Mouse (Mus musculus) forebrain, postnatal 0 days (tissue): Measurements from ENCODE around the gene Polr2j. TPM values are rescaled to one million over a fixed set of nuclear protein-coding genes. Genes with fewer than 3 reads are reported as not detected.
"Not testable (repeated sequence)": the region's sequence is repeated elsewhere in the genome, so short reads cannot be mapped to it uniquely, and the experiment has no call there.

Experiments used
- ATAC-seq: fragments of 200-750 bp; cut with Nextera tagmentation; 2 replicates; pipeline ENCODE4 v1.8.0; 2017; ENCODE audit warnings: mild to moderate bottlenecking, moderate library complexity
- DNase-seq: peaks from one replicate; pipeline ENCODE4 v3.0.0-alpha.2; 2015
- H3K27ac ChIP-seq: fragments of 300-500 bp; sonication (generic); 2 replicates; pipeline ENCODE4 v1.5.1; 2014; ENCODE audit warnings: low read depth, mild to moderate bottlenecking, antibody characterized with exemption, low read length, moderate library complexity, mixed read lengths
- H3K27me3 ChIP-seq: fragments of 300-500 bp; sonication (generic); 2 replicates; pipeline ENCODE4 v1.6.1; 2014; ENCODE audit warnings: mild to moderate bottlenecking, low read length, mixed read lengths; ENCODE audit not compliant: insufficient read depth
- H3K36me3 ChIP-seq: fragments of 300-500 bp; sonication (generic); 2 replicates; pipeline ENCODE4 v1.6.1; 2014; ENCODE audit warnings: mild to moderate bottlenecking, moderate library complexity; ENCODE audit not compliant: insufficient read depth
- H3K4me1 ChIP-seq: fragments of 300-500 bp; sonication (generic); 2 replicates; pipeline ENCODE4 v1.6.1; 2014; ENCODE audit warnings: antibody characterized with exemption; ENCODE audit not compliant: insufficient read depth
- H3K4me2 ChIP-seq: fragments of 300-500 bp; sonication (generic); 2 replicates; pipeline ENCODE4 v1.6.1; 2014; ENCODE audit warnings: low read depth, mild to moderate bottlenecking, moderate library complexity
- H3K4me3 ChIP-seq: fragments of 300-500 bp; sonication (generic); 2 replicates; pipeline ENCODE4 v1.5.1; 2014; ENCODE audit warnings: low read depth, low read length, mixed read lengths
- H3K9ac ChIP-seq: fragments of 300-500 bp; sonication (generic); 2 replicates; pipeline ENCODE4 v1.6.1; 2014; ENCODE audit warnings: mild to moderate bottlenecking
- H3K9me3 ChIP-seq: fragments of 300-500 bp; sonication (generic); 2 replicates; pipeline ENCODE4 v1.6.1; 2016; ENCODE audit warnings: low read length
- CTCF ChIP-seq: sonication (generic); IDR thresholded peaks from 2 replicates; pipeline ENCODE4 v1.5.1; 2016; ENCODE audit warnings: antibody characterized with exemption, control low read depth, low read depth
- WGBS: fragments of 180-500 bp; shearing (Covaris S2); extraction: QIAGEN DNeasy Blood & Tissue Kit; methylation state at CpG from one replicate; pipeline ENCODE4 v1.1.7; 2014; 5-methylcytosine and 5-hydroxymethylcytosine counted together
- polyA plus RNA-seq: library from polyadenylated mRNA; unstranded; fragments of >200 nt; fragmentation: Nextera tagmentation; extraction: Ambion mirVana; gene quantifications from 2 replicates; pipeline ENCODE4 v1.2.1, GENCODE M21; 2015
- total RNA-seq: library from RNA; depleted of rRNA; stranded (reverse); fragments of >200 nt; gene quantifications from 2 replicates; pipeline ENCODE4 v1.2.3, GENCODE M21; 2014

The Polr2j gene
- total and polyA plus RNA-seq, 2 experiments from 2014 or later = 85.0 to 237 TPM

DNA sequence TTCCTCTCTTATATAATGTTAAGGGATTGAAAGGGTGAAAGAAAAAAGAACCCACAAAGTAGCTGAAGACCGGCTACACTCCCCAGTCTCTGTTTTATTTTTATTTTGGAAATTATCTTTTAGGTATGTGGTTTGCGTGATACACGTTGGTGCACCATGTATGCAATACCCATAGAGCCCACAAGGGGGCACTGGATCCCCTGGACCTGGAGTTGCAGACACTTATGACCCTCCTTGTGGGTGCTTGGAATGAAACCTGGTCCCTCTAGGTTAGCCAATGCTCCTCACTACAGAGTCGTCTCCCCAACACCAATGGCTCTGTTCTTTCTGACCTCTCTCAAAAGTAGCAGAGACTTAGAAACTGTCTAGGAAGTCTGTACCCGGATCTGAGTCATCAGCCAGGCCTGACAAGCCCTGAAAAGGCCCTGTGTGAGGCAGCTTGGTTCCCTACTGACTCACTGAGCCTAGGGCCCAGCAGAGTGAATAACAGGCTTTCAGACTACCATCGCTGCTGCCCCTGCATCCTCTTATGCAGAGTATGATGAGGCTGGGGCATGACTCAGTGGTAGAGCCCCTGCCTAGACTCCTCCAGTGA, 26.8 kb downstream of the Polr2j start:
- 90% methylated on average over 6 of the region's 6 CpGs for WGBS
- Histone ChIP-seq H3K4me3 (no peak overlapping the region), H3K4me1 (no peaks in the 10 kb centered on the region), H3K36me3 (peaks cover 34% of the 10 kb centered on the region), H3K9ac (no peak overlapping the region), H3K4me2 (no peak overlapping the region), H3K27me3 (no peaks in the 10 kb centered on the region), H3K27ac (no peak overlapping the region), H3K9me3 (no peaks in the 10 kb centered on the region)
- ATAC-seq (no peak), DNase-seq (no peak)
- TF ChIP-seq CTCF = peak; percentile 36; the same call in 1 of the 2 replicates

DNA sequence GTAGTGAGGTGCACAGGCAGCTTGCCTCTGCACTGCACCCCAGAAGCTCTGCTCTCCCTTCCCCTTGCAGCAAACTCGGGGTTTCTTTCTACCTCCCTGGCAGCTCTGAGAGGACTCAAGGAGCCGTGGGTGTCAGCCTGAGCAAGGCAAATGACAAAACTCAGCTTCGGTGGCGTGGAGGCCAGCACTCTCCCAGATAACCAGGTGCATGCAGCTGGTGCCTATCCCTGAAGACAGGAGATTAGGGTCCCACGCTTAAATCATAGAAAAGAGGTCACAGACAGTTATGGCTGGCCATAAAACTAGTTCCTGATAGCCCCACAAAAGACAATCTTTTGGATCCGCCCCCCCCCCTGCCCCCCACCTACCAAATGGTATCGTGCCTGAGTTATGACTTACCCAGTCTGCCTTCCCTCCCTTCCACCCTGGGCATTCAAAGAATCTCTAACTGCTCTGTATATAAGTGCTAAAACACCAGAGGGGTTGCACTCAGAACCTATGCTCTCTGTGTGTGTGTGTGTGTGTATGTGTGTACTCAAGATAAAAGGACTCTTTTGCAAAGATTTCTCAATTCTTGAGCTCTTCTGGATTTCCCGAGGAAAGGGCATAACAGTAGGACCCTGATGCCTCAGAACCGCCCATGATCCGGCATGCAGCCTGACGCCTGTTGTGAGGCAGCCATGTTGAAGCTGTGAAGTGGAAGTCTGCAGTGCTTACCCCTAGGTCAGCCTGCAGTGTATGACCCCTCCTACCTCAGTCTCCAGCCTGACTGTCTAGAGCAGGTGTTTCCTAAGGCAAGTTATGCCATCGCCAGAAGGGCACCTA, 28.4 kb downstream of the Polr2j start:
- H3K4me2 ChIP-seq = no peak overlapping the region
- no peak overlapping the region for H3K4me3 ChIP-seq
- no peak for TF ChIP-seq CTCF
- no peaks in the 10 kb centered on the region for H3K27me3 ChIP-seq
- peaks cover 24% of the 10 kb centered on the region for H3K36me3 ChIP-seq
- ATAC-seq = no peak
- no peak overlapping the region for H3K9ac ChIP-seq
- H3K4me1 ChIP-seq = no peaks in the 10 kb centered on the region
- DNase-seq = no peak
- 80% methylated on average over 12 of the region's 12 CpGs for WGBS
- H3K27ac ChIP-seq = no peak overlapping the region
- no peaks in the 10 kb centered on the region for H3K9me3 ChIP-seq

DNA sequence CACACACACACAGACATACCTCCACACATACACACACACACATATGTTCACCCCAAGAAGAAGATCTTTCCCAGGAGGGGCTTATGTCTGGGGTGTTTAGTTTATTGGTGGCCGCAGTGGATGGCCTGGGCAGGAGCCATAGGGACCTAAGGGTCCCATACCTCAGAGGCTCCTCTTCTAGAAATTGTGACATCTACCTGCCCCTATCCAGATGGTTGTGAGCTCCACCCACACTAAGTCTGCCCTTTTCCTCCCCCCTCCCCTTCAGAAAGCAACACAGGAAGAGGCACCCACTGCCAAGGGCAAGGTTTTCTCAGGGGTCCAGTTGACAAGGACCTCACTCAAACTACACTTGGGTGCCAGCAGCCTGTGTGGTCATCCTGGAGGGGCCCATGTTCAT, 30.5 kb downstream of the Polr2j start:
- Histone ChIP-seq H3K36me3 (peaks cover 5% of the 10 kb centered on the region), H3K27me3 (no peaks in the 10 kb centered on the region), H3K4me1 (no peaks in the 10 kb centered on the region), H3K9me3 (no peaks in the 10 kb centered on the region), H3K27ac (no peak overlapping the region), H3K4me2 (no peak overlapping the region), H3K4me3 (no peak overlapping the region), H3K9ac (no peak overlapping the region)
- 69% methylated on average over 1 of the region's 1 CpGs for WGBS
- no peak for DNase-seq
- TF ChIP-seq CTCF = no peak
- ATAC-seq = no peak

DNA sequence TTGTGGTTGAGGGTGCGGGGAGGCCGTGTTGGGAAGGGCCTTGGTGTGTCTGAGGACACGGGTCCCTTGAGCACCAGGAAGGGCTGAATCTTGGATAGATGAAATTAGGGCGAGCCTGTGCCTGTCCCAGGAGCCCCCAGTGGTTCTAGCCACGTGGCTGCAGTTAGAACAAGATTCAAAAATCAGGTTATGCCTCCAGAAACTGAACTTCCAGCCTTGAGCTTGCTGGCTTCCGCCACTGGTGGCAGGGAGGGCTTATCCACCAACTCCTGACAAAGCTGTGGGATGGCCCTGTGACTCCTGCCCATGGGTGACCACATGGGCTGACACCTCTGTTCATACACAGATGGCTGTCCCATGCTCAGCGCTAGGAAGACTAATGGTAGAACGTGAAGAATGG, 31.3 kb downstream of the Polr2j start:
- DNase-seq = no peak
- WGBS = 70% methylated on average over 8 of the region's 8 CpGs

DNA sequence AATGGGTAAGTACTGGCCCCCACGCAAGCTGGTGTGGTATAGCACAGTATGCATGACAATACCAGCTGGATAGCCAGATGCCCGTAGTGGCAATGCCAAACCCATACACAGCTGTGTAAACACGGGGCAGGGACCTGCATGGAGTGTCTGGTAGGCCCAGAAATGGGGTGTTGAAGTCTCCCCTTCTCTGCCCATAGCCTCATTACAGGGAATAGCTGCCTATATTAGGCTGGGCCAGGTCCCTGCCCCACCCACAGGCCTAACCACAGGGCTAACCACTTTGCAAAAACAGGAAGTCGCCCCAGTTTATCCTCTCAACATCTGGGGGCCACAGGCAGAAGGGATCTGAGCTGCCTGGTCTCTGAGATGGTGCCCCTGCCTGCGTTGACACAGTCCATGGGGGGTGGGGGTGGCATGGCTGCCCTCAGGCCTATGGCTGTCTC, 32.7 kb downstream of the Polr2j start:
- 76% methylated on average over 5 of the region's 5 CpGs for WGBS

More for the DNA sequence above, 31.3 kb downstream of the Polr2j start:
- no peak for ATAC-seq
- Histone ChIP-seq H3K36me3 (no peaks in the 10 kb centered on the region), H3K27ac (no peak overlapping the region), H3K27me3 (no peaks in the 10 kb centered on the region), H3K9ac (no peak overlapping the region), H3K4me2 (no peak overlapping the region), H3K4me1 (no peaks in the 10 kb centered on the region), H3K9me3 (no peaks in the 10 kb centered on the region), H3K4me3 (no peak overlapping the region)
- no peak for TF ChIP-seq CTCF

DNA sequence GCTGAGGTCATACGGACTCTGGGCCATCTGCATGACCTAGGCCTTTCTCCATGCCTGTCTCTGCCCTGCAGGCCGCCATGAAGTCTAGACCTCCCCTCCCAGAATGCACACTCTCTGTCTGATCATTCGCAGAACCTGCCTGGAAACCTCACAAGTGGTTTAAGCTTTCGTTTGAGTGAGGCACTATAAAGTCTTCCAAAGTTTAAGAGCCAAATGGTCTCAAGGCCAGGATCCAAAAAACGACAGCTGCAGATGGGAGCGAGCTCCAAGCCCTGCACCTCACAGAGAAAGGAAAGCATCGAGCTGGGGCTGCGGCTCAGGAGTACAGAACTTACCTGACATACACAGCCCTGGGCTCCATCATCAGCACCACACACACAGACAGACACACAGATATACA, 35.9 kb downstream of the Polr2j start:
- H3K4me3 ChIP-seq = no peak overlapping the region
- H3K36me3 ChIP-seq = peaks cover 2% of the 10 kb centered on the region; the same call in 1 of the 2 replicates
- no peak overlapping the region for H3K4me2 ChIP-seq
- no peak overlapping the region for H3K27ac ChIP-seq
- no peak overlapping the region for H3K9ac ChIP-seq
- H3K9me3 ChIP-seq = no peaks in the 10 kb centered on the region
- 68% methylated on average over 8 of the region's 8 CpGs for WGBS
- no peak for TF ChIP-seq CTCF
- DNase-seq (no peak), ATAC-seq (no peak)
- no peaks in the 10 kb centered on the region for H3K4me1 ChIP-seq
- no peaks in the 10 kb centered on the region for H3K27me3 ChIP-seq

More for the DNA sequence above, 32.7 kb downstream of the Polr2j start:
- not testable (repeated sequence) for H3K9ac ChIP-seq, H3K27me3 ChIP-seq, H3K9me3 ChIP-seq, H3K4me1 ChIP-seq, H3K4me3 ChIP-seq, H3K4me2 ChIP-seq, ATAC-seq, H3K27ac ChIP-seq, DNase-seq, H3K36me3 ChIP-seq

DNA sequence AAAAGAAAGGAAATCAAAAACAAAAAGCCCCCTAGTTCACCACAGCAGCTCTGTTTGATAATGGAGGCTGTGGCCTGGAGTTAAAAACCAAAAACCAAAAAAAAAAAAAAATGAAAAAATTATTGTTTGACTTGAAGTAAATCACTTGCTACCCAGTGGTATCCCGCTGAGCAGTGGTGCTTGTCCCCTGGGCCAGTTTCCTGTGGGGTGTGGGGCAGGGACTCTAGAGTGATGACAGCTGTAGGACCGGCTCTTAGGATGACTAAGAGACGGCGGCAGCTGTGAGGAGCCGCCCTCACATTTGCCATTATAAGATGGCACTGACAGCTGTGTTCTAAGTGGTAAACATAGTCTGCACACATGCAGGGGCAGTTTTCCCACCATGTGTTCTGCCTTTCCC, 39.0 kb downstream of the Polr2j start:
- no peak overlapping the region for H3K4me2 ChIP-seq
- H3K27ac ChIP-seq = no peak overlapping the region
- no peaks in the 10 kb centered on the region for H3K9me3 ChIP-seq
- no peak for ATAC-seq
- WGBS = 89% methylated on average over 5 of the region's 5 CpGs
- H3K4me3 ChIP-seq = no peak overlapping the region
- TF ChIP-seq CTCF = no peak
- no peak overlapping the region for H3K9ac ChIP-seq
- DNase-seq = no peak
- peaks cover 3% of the 10 kb centered on the region; the same call in 1 of the 2 replicates for H3K36me3 ChIP-seq
- H3K4me1 ChIP-seq = no peaks in the 10 kb centered on the region
- no peaks in the 10 kb centered on the region for H3K27me3 ChIP-seq

DNA sequence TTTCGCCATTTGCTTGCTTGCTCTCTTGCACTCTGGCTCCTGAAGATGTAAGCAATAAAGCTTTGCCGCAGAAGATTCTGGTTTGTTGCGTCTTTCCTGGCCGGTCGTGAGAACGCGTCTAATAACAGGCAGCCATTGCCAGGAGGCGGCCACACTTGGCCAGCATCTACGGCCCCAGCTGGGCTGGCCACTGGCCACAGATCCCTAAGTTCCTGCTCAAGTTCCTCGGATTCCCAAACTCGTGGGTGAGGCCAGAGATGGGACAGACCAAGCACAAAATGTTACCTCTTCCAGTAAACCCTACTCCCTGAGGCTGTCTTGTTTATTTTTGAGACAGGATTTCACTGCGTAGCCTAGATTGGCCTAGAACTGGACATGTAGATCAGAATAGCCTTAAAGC, 43.7 kb downstream of the Polr2j start:
- peaks cover 16% of the 10 kb centered on the region; the same call in 1 of the 2 replicates for H3K36me3 ChIP-seq
- WGBS = 89% methylated on average over 11 of the region's 12 CpGs
- H3K4me3 ChIP-seq, DNase-seq, H3K9me3 ChIP-seq, H3K4me1 ChIP-seq, H3K27me3 ChIP-seq, H3K9ac ChIP-seq, ATAC-seq, H3K4me2 ChIP-seq, H3K27ac ChIP-seq: not testable (repeated sequence)
